Mouse (Mus musculus): ENCODE data around the gene Cep170b.

DNA sequence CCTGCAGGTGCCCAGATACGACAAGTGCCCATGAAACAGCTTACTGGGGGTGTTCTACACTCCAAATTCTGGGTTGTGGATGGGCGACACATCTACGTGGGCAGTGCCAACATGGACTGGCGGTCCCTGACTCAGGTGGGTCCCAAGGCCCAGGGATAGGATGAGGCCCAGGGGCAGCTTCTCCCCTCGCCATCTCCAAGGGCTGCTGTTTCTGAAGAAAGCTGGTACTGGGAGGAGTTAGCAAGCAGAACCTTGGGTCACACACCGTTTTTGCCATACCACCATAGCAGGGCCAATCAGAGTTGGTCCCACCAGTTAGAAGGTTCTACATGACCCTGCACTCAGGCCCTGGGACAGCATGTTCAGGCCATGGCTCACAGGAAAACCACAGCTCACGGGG lies 44.7 kb downstream of the Cep170b start:
- TF ChIP-seq MAFK (IDR thresholded peaks at IDR 0.05; ENCODE audit: insufficient read depth, low read depth, low read length) = no peak
- no peak for TF ChIP-seq HCFC1 (IDR thresholded peaks at IDR 0.05; ENCODE audit: borderline replicate concordance, insufficient read depth, low read length)
- no peak for TF ChIP-seq ZNF384 (IDR thresholded peaks at IDR 0.05; ENCODE audit: low read depth, low read length)

All from ES-E14 (cell line).